Mouse (Mus musculus): ENCODE data around the gene Eef1a2.

DNA sequence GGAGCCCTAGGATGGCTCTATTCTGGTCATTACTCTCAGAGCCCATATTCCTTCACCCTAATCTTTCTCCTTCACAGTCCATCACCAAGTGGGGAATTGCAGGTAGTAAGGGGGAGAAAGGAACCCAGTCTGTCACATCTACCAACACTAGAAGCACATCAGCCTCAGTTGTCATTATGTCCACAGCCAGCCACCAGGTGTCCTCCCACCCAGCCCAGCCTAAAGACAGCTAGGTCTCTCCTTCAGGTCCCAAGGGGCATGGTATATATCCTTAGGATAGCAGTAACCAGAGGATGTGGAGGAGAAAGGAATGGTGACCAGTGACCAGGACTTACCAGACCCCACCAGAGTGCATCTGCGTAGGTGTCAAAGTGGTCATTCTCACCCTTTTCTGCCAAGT lies 45.1 kb downstream of the Eef1a2 start:
- TF ChIP-seq CTCF (IDR thresholded peaks at IDR 0.05; ENCODE audit: control insufficient read depth, insufficient read depth, insufficient replicate concordance, low read depth, low read length) (no peak), POLR2A (IDR thresholded peaks at IDR 0.05; ENCODE audit: control insufficient read depth, low read depth, low read length) (no peak)
